Mouse (Mus musculus): ENCODE measurements at regions not wholly inside any gene's neighbourhood (a gene's known extent, or its start where the extent isn't known, plus 50 kb on each side); places are given as distances from the start of the nearest gene placed in this dataset.

GRCm38 (mm10) chr1:111754263-111754857 is 110.4 kb downstream of the Dsel start:
- 7% methylated on average over 15 of the region's 20 CpGs for WGBS
- Histone ChIP-seq H3K4me1 (peaks cover 8% of the 10 kb centered on the region; the same call in 1 of the 2 replicates), H3K4me3 (peak overlapping the region; percentile 51), H3K9me3 (replicated peaks) (no peaks in the 10 kb centered on the region), H3K27me3 (ENCODE audit: low read depth, poor library complexity, severe bottlenecking) (no peaks in the 10 kb centered on the region), H3K27ac (replicated peaks) (peak overlapping the region; percentile 71), H3K36me3 (no peaks in the 10 kb centered on the region)
- peak; percentile 16 for DNase-seq (ENCODE audit: low spot score)
